Mouse (Mus musculus) liver, postnatal 0 days (tissue): Measurements from ENCODE around the gene Gusb. TPM values are rescaled to one million over a fixed set of nuclear protein-coding genes. Genes with fewer than 3 reads are reported as not detected.

Experiments used
- ATAC-seq: fragments of 200-750 bp; cut with Nextera tagmentation; 2 replicates; pipeline ENCODE4 v1.8.0; 2017; ENCODE audit warnings: mild to moderate bottlenecking, moderate library complexity
- DNase-seq: peaks from one replicate; pipeline ENCODE4 v3.0.0-alpha.2; 2016
- H3K27ac ChIP-seq: fragments of 300-500 bp; sonication (generic); 2 replicates; pipeline ENCODE4 v1.5.1; 2014; ENCODE audit warnings: antibody characterized with exemption, moderate library complexity, mild to moderate bottlenecking, low read depth
- H3K27me3 ChIP-seq: fragments of 300-500 bp; sonication (generic); 2 replicates; pipeline ENCODE4 v1.6.1; 2014; ENCODE audit warnings: low read length, control low read depth, mixed read lengths; ENCODE audit not compliant: insufficient read depth
- H3K36me3 ChIP-seq: fragments of 300-500 bp; sonication (generic); replicated peaks from 2 replicates; pipeline ENCODE4 v1.6.1; 2014; ENCODE audit warnings: mild to moderate bottlenecking, control low read depth, low read length, moderate library complexity, mixed read lengths; ENCODE audit not compliant: insufficient read depth
- H3K4me1 ChIP-seq: fragments of 300-500 bp; sonication (generic); 2 replicates; pipeline ENCODE4 v1.6.1; 2014; ENCODE audit warnings: antibody characterized with exemption, mild to moderate bottlenecking, control low read depth; ENCODE audit not compliant: insufficient read depth
- H3K4me2 ChIP-seq: fragments of 300-500 bp; sonication (generic); 2 replicates; pipeline ENCODE4 v1.6.1; 2014; ENCODE audit warnings: low read depth, mild to moderate bottlenecking, low read length, moderate library complexity, mixed read lengths
- H3K4me3 ChIP-seq: fragments of 300-500 bp; sonication (generic); 2 replicates; pipeline ENCODE4 v1.5.1; 2014; ENCODE audit warnings: low read depth, low read length
- H3K9ac ChIP-seq: fragments of 300-500 bp; sonication (generic); replicated peaks from 2 replicates; pipeline ENCODE4 v1.6.1; 2014; ENCODE audit warnings: mild to moderate bottlenecking, moderate library complexity
- H3K9me3 ChIP-seq: fragments of 300-500 bp; sonication (generic); 2 replicates; pipeline ENCODE4 v1.6.1; 2016; ENCODE audit warnings: mild to moderate bottlenecking, control low read depth, low read length, mixed read lengths
- CTCF ChIP-seq: sonication (generic); IDR thresholded peaks from 2 replicates; pipeline ENCODE4 v1.5.1; 2016; ENCODE audit warnings: antibody characterized with exemption, low read depth
- EP300 ChIP-seq: IDR thresholded peaks from 2 replicates; pipeline ENCODE4 v1.6.1; 2016; ENCODE audit warnings: antibody characterized with exemption, low read depth, mild to moderate bottlenecking
- WGBS: fragments of 180-500 bp; shearing (Covaris S2); extraction: QIAGEN DNeasy Blood & Tissue Kit; methylation state at CpG from one replicate; pipeline ENCODE4 v1.1.7; 2014; ENCODE audit not compliant: insufficient replicate concordance; 5-methylcytosine and 5-hydroxymethylcytosine counted together
- polyA plus RNA-seq: library from polyadenylated mRNA; unstranded; fragments of >200 nt; fragmentation: Nextera tagmentation; extraction: Ambion mirVana; gene quantifications from 2 replicates; pipeline ENCODE4 v1.2.1, GENCODE M21; 2015

Gusb gene
- polyA plus RNA-seq, 1 experiment from 2014 or later: 29.3 TPM

- no peaks in the 10 kb centered on the region for H3K9me3 ChIP-seq
- TF ChIP-seq CTCF: 0 out of 2 replicates have a peak, but pooled peaks have one; percentile 1
- TF ChIP-seq EP300: no peak; the same call in 1 of the 2 replicates
- H3K36me3 ChIP-seq: no peaks in the 10 kb centered on the region
- H3K9ac ChIP-seq: peak within 1 kb of the TSS; percentile 82
- H3K4me1 ChIP-seq: peaks cover 4% of the 10 kb centered on the region
- no peaks in the 10 kb centered on the region for H3K27me3 ChIP-seq
- peak; percentile 100 for DNase-seq
- peak within 1 kb of the TSS; percentile 66 for H3K4me2 ChIP-seq
- H3K27ac ChIP-seq: peak within 1 kb of the TSS; percentile 93
- 3% methylated on average over 49 of the region's 59 CpGs for WGBS
- H3K4me3 ChIP-seq: peak within 1 kb of the TSS; percentile 66
- peak; percentile 93 for ATAC-seq
Observed at GRCm38 (mm10) chr5:129941495-129942045, 61.3 kb downstream of the Gusb start, which contains the start of gene Vkorc1l1. TSS of gene Vkorc1l1 (plus strand) at chr5:129941970.

- DNase-seq: no peak
- TF ChIP-seq CTCF: no peak
- TF ChIP-seq EP300: 0 out of 2 replicates have a peak, but pooled peaks have one; percentile 28
- H3K9ac ChIP-seq: no peak overlapping the region; the same call in 1 of the 2 replicates
Observed at GRCm38 (mm10) chr5:129940736-129941494, 61.9 kb downstream of the Gusb start.

GRCm38 (mm10) chr5:129940281-129940680, 62.6 kb downstream of the Gusb start:
- DNase-seq: no peak
- Histone ChIP-seq H3K4me3 (no peak overlapping the region), H3K27me3 (no peaks in the 10 kb centered on the region), H3K9ac (no peak overlapping the region), H3K9me3 (no peaks in the 10 kb centered on the region), H3K4me1 (peaks cover 4% of the 10 kb centered on the region), H3K36me3 (no peaks in the 10 kb centered on the region), H3K4me2 (peak overlapping the region; percentile 62), H3K27ac (no peak overlapping the region)
- ATAC-seq: no peak
- TF ChIP-seq CTCF: no peak
- no peak for TF ChIP-seq EP300
- WGBS: 43% methylated on average over 2 of the region's 2 CpGs

More at GRCm38 (mm10) chr5:129940736-129941494, 61.9 kb downstream of the Gusb start:
- Histone ChIP-seq H3K9me3 (no peaks in the 10 kb centered on the region), H3K36me3 (no peaks in the 10 kb centered on the region), H3K27ac (peak overlapping the region; percentile 42), H3K4me2 (peak overlapping the region; percentile 62), H3K27me3 (no peaks in the 10 kb centered on the region), H3K4me3 (peak overlapping the region; percentile 41), H3K4me1 (peaks cover 4% of the 10 kb centered on the region)
- ATAC-seq: no peak
- 3% methylated on average over 9 of the region's 9 CpGs for WGBS

Other genes with a start within 250 kb of the Gusb start
- gene Psph, start 215.6 kb downstream of the Gusb start, polyA plus RNA-seq: 18.4 and 20.5 TPM in 2 replicates
- gene Sumf2, start 156.1 kb downstream of the Gusb start, polyA plus RNA-seq: 12.4 and 14.8 TPM in 2 replicates
- 955 and 988 TPM in 2 replicates for gene Chchd2, start 115.6 kb downstream of the Gusb start, polyA plus RNA-seq
- gene Zbed5, start 107.3 kb downstream of the Gusb start, polyA plus RNA-seq: 3.3 and 3.7 TPM in 2 replicates
- 0.08 and 0.20 TPM in 2 replicates for gene Phkg1, start 104.5 kb downstream of the Gusb start, polyA plus RNA-seq
- gene Nupr1l, start 94.5 kb downstream of the Gusb start, polyA plus RNA-seq: 1.4 TPM in 2 replicates
- gene Vkorc1l1, start 61.1 kb downstream of the Gusb start, polyA plus RNA-seq: 17.5 and 18.2 TPM in 2 replicates
- 291 and 304 TPM in 2 replicates for gene Asl, start 26.2 kb upstream of the Gusb start, polyA plus RNA-seq
- gene Crcp, start 26.2 kb upstream of the Gusb start, polyA plus RNA-seq: 19.3 and 20.8 TPM in 2 replicates
- 23.8 and 26.0 TPM in 2 replicates for gene Tpst1, start 70.3 kb upstream of the Gusb start, polyA plus RNA-seq
- gene Kctd7, start 141.8 kb upstream of the Gusb start, polyA plus RNA-seq: 3.6 and 3.9 TPM in 2 replicates
- 18.5 and 19.7 TPM in 2 replicates for gene Rabgef1, start 168.7 kb upstream of the Gusb start, polyA plus RNA-seq
- 28.1 and 30.7 TPM in 2 replicates for gene Tmem248, start 214.0 kb upstream of the Gusb start, polyA plus RNA-seq